Mouse (Mus musculus) lung, postnatal 4 days (tissue): ENCODE measurements around the gene Tor4a.
A peak's percentile ranks its signal among the peaks of the same experiment; 100 is the strongest.

Source experiments
- DNase-seq, 2 experiments: peaks; one replicate each; pipeline ENCODE4 v3.0.0; 2021

Tor4a gene

GRCm38 (mm10) chr2:25196172-25196954, at the start of gene Tor4a:
Gene Tor4a (minus strand): TSS chr2:25196886.
- peak; percentile 90 to 94 for DNase-seq

GRCm38 (mm10) chr2:25244144-25244543, 47.5 kb upstream of the Tor4a start:
- DNase-seq: no peak

- DNase-seq: no peak
These were observed 46.7 kb upstream of the Tor4a start for GRCm38 (mm10) chr2:25243342-25243741.

- no peak for DNase-seq
These were observed 45.4 kb upstream of the Tor4a start, which contains the start of the genes Rnf208 and Cysrt1 for GRCm38 (mm10) chr2:25242101-25242506. Gene Rnf208 (plus strand): TSS chr2:25242255. Gene Cysrt1 (minus strand): TSS chr2:25242452.

GRCm38 (mm10) chr2:25241438-25241775, 44.7 kb upstream of the Tor4a start:
- DNase-seq: no peak

- peak; percentile 77 to 85 for DNase-seq
These were observed 44.2 kb upstream of the Tor4a start for GRCm38 (mm10) chr2:25240723-25241437.

- no peak for DNase-seq
These were observed 43.6 kb upstream of the Tor4a start for GRCm38 (mm10) chr2:25240310-25240709.

GRCm38 (mm10) chr2:25239766-25240165, 43.1 kb upstream of the Tor4a start:
- DNase-seq: no peak

- no peak for DNase-seq
These were observed 41.4 kb upstream of the Tor4a start for GRCm38 (mm10) chr2:25238106-25238505.

- peak in 1 of 2 experiments; percentile 64 for DNase-seq
These were observed 40.8 kb upstream of the Tor4a start for GRCm38 (mm10) chr2:25237522-25237921.

GRCm38 (mm10) chr2:25236614-25237013, 39.9 kb upstream of the Tor4a start, which contains the start of gene Rnf224:
Gene Rnf224 (minus strand): TSS chr2:25236787.
- no peak for DNase-seq

- no peak for DNase-seq
These were observed 38.0 kb upstream of the Tor4a start for GRCm38 (mm10) chr2:25234551-25235220.

GRCm38 (mm10) chr2:25234050-25234449, 37.4 kb upstream of the Tor4a start, which contains the start of gene Slc34a3:
Gene Slc34a3 (minus strand): TSS chr2:25234364.
- no peak for DNase-seq

- no peak for DNase-seq
These were observed 36.7 kb upstream of the Tor4a start for GRCm38 (mm10) chr2:25233421-25233820.

- DNase-seq: no peak
These were observed 34.4 kb upstream of the Tor4a start for GRCm38 (mm10) chr2:25231038-25231437.

GRCm38 (mm10) chr2:25230581-25230980, 33.9 kb upstream of the Tor4a start:
- no peak for DNase-seq

GRCm38 (mm10) chr2:25229582-25229981, 32.9 kb upstream of the Tor4a start:
- no peak for DNase-seq

- no peak for DNase-seq
These were observed 32.4 kb upstream of the Tor4a start for GRCm38 (mm10) chr2:25228995-25229530.

GRCm38 (mm10) chr2:25228431-25228889, 31.8 kb upstream of the Tor4a start:
- peak; percentile 93 to 96 for DNase-seq

GRCm38 (mm10) chr2:25227406-25227805, 30.7 kb upstream of the Tor4a start:
- DNase-seq: no peak

- DNase-seq: no peak
These were observed 30.2 kb upstream of the Tor4a start for GRCm38 (mm10) chr2:25226864-25227263.

- DNase-seq: no peak
These were observed 29.2 kb upstream of the Tor4a start for GRCm38 (mm10) chr2:25225811-25226379.
